Mouse (Mus musculus) lung, postnatal 0 days (tissue): ENCODE measurements around the gene Rpl3. TPM values are rescaled to one million over a fixed set of nuclear protein-coding genes. Genes with fewer than 3 reads are reported as not detected.

Experiments used
- ATAC-seq: fragments of 200-750 bp; cut with Nextera tagmentation; 2 replicates; pipeline ENCODE4 v1.8.0; 2017; ENCODE audit warnings: moderate library complexity
- DNase-seq: peaks from one replicate; pipeline ENCODE4 v3.0.0-alpha.2; 2016; ENCODE audit warnings: low spot score
- H3K27ac ChIP-seq: fragments of 300-500 bp; sonication (generic); 2 replicates; pipeline ENCODE4 v1.5.1; 2014; ENCODE audit warnings: antibody characterized with exemption, mild to moderate bottlenecking, low read length, mixed read lengths
- H3K27me3 ChIP-seq: fragments of 300-500 bp; sonication (generic); replicated peaks from 2 replicates; pipeline ENCODE4 v1.6.1; 2014; ENCODE audit warnings: low read length, mixed read lengths; ENCODE audit not compliant: insufficient read depth
- H3K36me3 ChIP-seq: fragments of 300-500 bp; sonication (generic); 2 replicates; pipeline ENCODE4 v1.6.1; 2014; ENCODE audit warnings: low read length, mixed read lengths; ENCODE audit not compliant: insufficient read depth
- H3K4me1 ChIP-seq: fragments of 300-500 bp; sonication (generic); 2 replicates; pipeline ENCODE4 v1.6.1; 2014; ENCODE audit warnings: antibody characterized with exemption, low read depth, low read length, mixed read lengths; ENCODE audit not compliant: insufficient read depth
- H3K4me2 ChIP-seq: fragments of 300-500 bp; sonication (generic); replicated peaks from 2 replicates; pipeline ENCODE4 v1.6.1; 2014; ENCODE audit warnings: low read depth, mild to moderate bottlenecking, low read length, moderate library complexity, mixed read lengths
- H3K4me3 ChIP-seq: fragments of 300-500 bp; sonication (generic); 2 replicates; pipeline ENCODE4 v1.5.1; 2014; ENCODE audit warnings: low read depth, low read length
- H3K9ac ChIP-seq: fragments of 300-500 bp; sonication (generic); replicated peaks from 2 replicates; pipeline ENCODE4 v1.6.1; 2014; ENCODE audit warnings: low read depth, mild to moderate bottlenecking
- H3K9me3 ChIP-seq: fragments of 300-500 bp; sonication (generic); 2 replicates; pipeline ENCODE4 v1.6.1; 2016; ENCODE audit warnings: low read length, mixed read lengths
- CTCF ChIP-seq: IDR thresholded peaks from 2 replicates; pipeline ENCODE4 v1.5.1; 2016; ENCODE audit warnings: antibody characterized with exemption, mild to moderate bottlenecking
- EP300 ChIP-seq: IDR thresholded peaks from 2 replicates; pipeline ENCODE4 v1.6.1; 2016; ENCODE audit warnings: antibody characterized with exemption, mild to moderate bottlenecking, control low read depth
- WGBS: fragments of 180-500 bp; shearing (Covaris S2); extraction: QIAGEN DNeasy Blood & Tissue Kit; methylation state at CpG from one replicate; pipeline ENCODE4 v1.1.7; 2014; 5-methylcytosine and 5-hydroxymethylcytosine counted together
- polyA plus RNA-seq: library from polyadenylated mRNA; unstranded; fragments of >200 nt; fragmentation: Nextera tagmentation; extraction: Ambion mirVana; gene quantifications from 2 replicates; pipeline ENCODE4 v1.2.1, GENCODE M21; 2015

Gene Rpl3
- polyA plus RNA-seq, 1 experiment from 2014 or later: 577 TPM

DNA sequence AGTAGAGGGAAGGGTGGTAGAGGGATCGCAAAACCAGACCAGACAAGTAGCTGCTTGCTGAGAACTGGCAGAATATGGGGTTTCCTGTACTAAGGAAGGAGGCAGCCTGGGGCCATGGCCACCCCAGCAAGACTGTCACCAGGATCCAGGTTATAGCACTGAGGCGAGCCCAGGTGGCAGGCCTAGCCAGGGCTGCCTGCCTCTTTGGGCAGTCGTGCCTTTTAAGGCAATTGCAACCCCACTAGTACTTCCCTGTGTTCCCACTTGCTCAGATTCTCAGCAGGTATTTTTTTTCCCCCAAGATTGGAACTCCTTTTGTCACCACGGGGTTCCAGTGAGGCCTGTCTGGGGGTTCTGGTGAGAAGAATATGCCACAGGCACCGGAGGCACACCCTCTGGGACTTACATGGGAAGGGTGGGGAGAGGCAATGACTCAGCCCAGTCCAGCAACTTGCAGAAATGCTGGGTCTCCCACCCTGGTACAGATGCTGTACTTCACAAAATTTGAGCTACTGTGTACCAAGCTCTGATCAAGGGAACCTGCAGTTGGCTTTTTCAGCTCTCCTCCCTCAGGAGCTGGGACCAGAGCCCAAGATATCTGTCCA is 15.8 kb downstream of the Rpl3 start:
- Histone ChIP-seq H3K4me2 (no peak overlapping the region), H3K4me1 (no peaks in the 10 kb centered on the region), H3K27ac (no peak overlapping the region), H3K36me3 (peaks cover 26% of the 10 kb centered on the region), H3K9ac (no peak overlapping the region), H3K4me3 (no peak overlapping the region), H3K9me3 (no peaks in the 10 kb centered on the region), H3K27me3 (no peaks in the 10 kb centered on the region)
- ATAC-seq (no peak), DNase-seq (no peak)
- 35% methylated on average over 5 of the region's 5 CpGs for WGBS
- TF ChIP-seq EP300: no peak
- TF ChIP-seq CTCF: no peak

GRCm38 (mm10) chr15:80075374-80075694 is 16.3 kb downstream of the Rpl3 start:
- Histone ChIP-seq H3K27ac (no peak overlapping the region), H3K36me3 (peaks cover 24% of the 10 kb centered on the region), H3K4me3 (no peak overlapping the region), H3K27me3 (no peaks in the 10 kb centered on the region), H3K9ac (no peak overlapping the region), H3K4me2 (no peak overlapping the region), H3K9me3 (no peaks in the 10 kb centered on the region), H3K4me1 (no peaks in the 10 kb centered on the region)
- TF ChIP-seq CTCF (no peak), EP300 (no peak)
- WGBS: 37% methylated on average over 3 of the region's 3 CpGs
- DNase-seq (no peak), ATAC-seq (no peak)

GRCm38 (mm10) chr15:80074663-80075373 is 16.9 kb downstream of the Rpl3 start:
- Histone ChIP-seq H3K4me3 (no peak overlapping the region), H3K9me3 (no peaks in the 10 kb centered on the region), H3K27ac (no peak overlapping the region), H3K9ac (no peak overlapping the region), H3K36me3 (peaks cover 19% of the 10 kb centered on the region), H3K4me1 (no peaks in the 10 kb centered on the region), H3K4me2 (no peak overlapping the region), H3K27me3 (no peaks in the 10 kb centered on the region)
- WGBS: 38% methylated on average over 6 of the region's 6 CpGs
- TF ChIP-seq EP300 (no peak), CTCF (no peak)
- DNase-seq: no peak
- no peak for ATAC-seq

- H3K9me3 ChIP-seq: no peaks in the 10 kb centered on the region
- H3K4me2 ChIP-seq: no peak overlapping the region
- ATAC-seq: no peak
- TF ChIP-seq CTCF (no peak), EP300 (no peak)
- no peaks in the 10 kb centered on the region for H3K27me3 ChIP-seq
- no peak for DNase-seq
- peaks cover 8% of the 10 kb centered on the region for H3K36me3 ChIP-seq
- no peak overlapping the region for H3K9ac ChIP-seq
- 96% methylated on average over 1 of the region's 1 CpGs for WGBS
- H3K4me3 ChIP-seq: no peak overlapping the region
- no peaks in the 10 kb centered on the region for H3K4me1 ChIP-seq
- H3K27ac ChIP-seq: no peak overlapping the region
Measured at GRCm38 (mm10) chr15:80073256-80073621, 18.4 kb downstream of the Rpl3 start.

GRCm38 (mm10) chr15:80072579-80073255 is 19.0 kb downstream of the Rpl3 start:
- H3K4me3 ChIP-seq: no peak overlapping the region
- H3K4me1 ChIP-seq: no peaks in the 10 kb centered on the region
- WGBS: 64% methylated on average over 7 of the region's 7 CpGs
- no peaks in the 10 kb centered on the region for H3K27me3 ChIP-seq
- DNase-seq (no peak), ATAC-seq (no peak)
- H3K9ac ChIP-seq: no peak overlapping the region
- TF ChIP-seq EP300 (no peak), CTCF (no peak)
- peaks cover 6% of the 10 kb centered on the region; the same call in 1 of the 2 replicates for H3K36me3 ChIP-seq
- no peaks in the 10 kb centered on the region for H3K9me3 ChIP-seq
- H3K4me2 ChIP-seq: no peak overlapping the region
- H3K27ac ChIP-seq: no peak overlapping the region

GRCm38 (mm10) chr15:80071951-80072437 is 19.7 kb downstream of the Rpl3 start:
- Histone ChIP-seq H3K4me2 (no peak overlapping the region), H3K9ac (no peak overlapping the region), H3K4me3 (no peak overlapping the region), H3K36me3 (peaks cover 2% of the 10 kb centered on the region; the same call in 1 of the 2 replicates), H3K9me3 (no peaks in the 10 kb centered on the region), H3K4me1 (no peaks in the 10 kb centered on the region), H3K27ac (no peak overlapping the region), H3K27me3 (no peaks in the 10 kb centered on the region)
- TF ChIP-seq CTCF: no peak
- TF ChIP-seq EP300: no peak
- no peak for DNase-seq
- 36% methylated on average over 9 of the region's 9 CpGs for WGBS
- peak; percentile 17; the same call in 1 of the 2 replicates for ATAC-seq
